Mouse (Mus musculus) right cerebral cortex, adult 2 months (tissue): ENCODE results near the gene Pnrc2.

Experiments used
- DNase-seq, 2 experiments: peaks; one replicate each; pipeline ENCODE4 v3.0.0; 2021 to 2022; ENCODE audit warnings: low spot score in 2 of 2

Pnrc2 gene

GRCm38 (mm10) chr4:135823298-135823697 is 50.4 kb downstream of the Pnrc2 start:
- DNase-seq = no peak

GRCm38 (mm10) chr4:135821772-135822171 is 51.9 kb downstream of the Pnrc2 start:
- DNase-seq = no peak
